Mouse (Mus musculus): ENCODE measurements around the gene 1110059E24Rik. TPM values are rescaled to one million over a fixed set of nuclear protein-coding genes. Genes with fewer than 3 reads are reported as not detected.

1110059E24Rik gene
- polyA plus RNA-seq, 1 experiment from 2014 or later, result 12.8 TPM

- H3K4me2 ChIP-seq, result no peak overlapping the region
- H3K4me1 ChIP-seq (replicated peaks), result no peaks in the 10 kb centered on the region
- H3K27me3 ChIP-seq, result no peaks in the 10 kb centered on the region
- H3K9me3 ChIP-seq (replicated peaks), result no peaks in the 10 kb centered on the region
- no peak overlapping the region for H3K4me3 ChIP-seq (replicated peaks)
- no peak overlapping the region for H3K9ac ChIP-seq
- WGBS (ENCODE audit: insufficient replicate concordance), result 48% methylated on average over 3 of the region's 3 CpGs
- H3K27ac ChIP-seq (replicated peaks), result no peak overlapping the region
- H3K36me3 ChIP-seq (replicated peaks), result no peaks in the 10 kb centered on the region
- ATAC-seq (ENCODE audit: insufficient read depth), result no peak
These were observed 103.8 kb downstream of the 1110059E24Rik start for GRCm38 (mm10) chr19:21548947-21549346.

GRCm38 (mm10) chr19:21537125-21537524, 115.7 kb downstream of the 1110059E24Rik start:
- H3K9me3 ChIP-seq (replicated peaks), result no peaks in the 10 kb centered on the region
- no peak overlapping the region for H3K4me2 ChIP-seq
- no peak overlapping the region for H3K9ac ChIP-seq
- H3K4me1 ChIP-seq (replicated peaks), result no peaks in the 10 kb centered on the region
- no peak for ATAC-seq (ENCODE audit: insufficient read depth)
- H3K4me3 ChIP-seq (replicated peaks), result no peak overlapping the region
- WGBS (ENCODE audit: insufficient replicate concordance), result 50% methylated on average over 3 of the region's 3 CpGs
- no peaks in the 10 kb centered on the region for H3K27me3 ChIP-seq
- H3K27ac ChIP-seq (replicated peaks), result no peak overlapping the region
- H3K36me3 ChIP-seq (replicated peaks), result no peaks in the 10 kb centered on the region

Other genes starting within 250 kb of the 1110059E24Rik start
- 1.7 and 2.3 TPM in 2 replicates for gene Gda, start 179.5 kb downstream of the 1110059E24Rik start, polyA plus RNA-seq (2015; fragmentation: Nextera tagmentation; extraction: Ambion mirVana)
- gene Abhd17b, start 209 bp upstream of the 1110059E24Rik start, polyA plus RNA-seq (2015; fragmentation: Nextera tagmentation; extraction: Ambion mirVana), result 6.9 and 7.5 TPM in 2 replicates
- gene Cemip2, start 125.4 kb upstream of the 1110059E24Rik start, polyA plus RNA-seq (2015; fragmentation: Nextera tagmentation; extraction: Ambion mirVana), result 7.2 and 8.5 TPM in 2 replicates

All from liver, embryonic 15.5 days (tissue).